Mouse (Mus musculus) ES-Bruce4 (cell line): ENCODE measurements around the gene Gzmm. TPM values are rescaled to one million over a fixed set of nuclear protein-coding genes. Genes with fewer than 3 reads are reported as not detected.
A peak's percentile ranks its signal among the peaks of the same experiment; 100 is the strongest.

Source experiments
- H3K27ac ChIP-seq: 2 replicates; pipeline ENCODE4 v1.5.1; 2012; ENCODE audit warnings: low read length, inconsistent platforms; ENCODE audit not compliant: insufficient read depth
- H3K27me3 ChIP-seq: 2 replicates; pipeline ENCODE4 v1.6.1; 2012; ENCODE audit warnings: mild to moderate bottlenecking, low read length, inconsistent platforms; ENCODE audit not compliant: control insufficient read depth, poor library complexity, insufficient read depth, severe bottlenecking
- H3K36me3 ChIP-seq: 2 replicates; pipeline ENCODE4 v1.6.1; 2012; ENCODE audit warnings: inconsistent platforms, mild to moderate bottlenecking, low read length, moderate library complexity; ENCODE audit not compliant: control insufficient read depth, poor library complexity, insufficient read depth, severe bottlenecking
- H3K4me1 ChIP-seq: one replicate; pipeline ENCODE4 v1.8.1; 2011; ENCODE audit warnings: low read length; ENCODE audit not compliant: control insufficient read depth, insufficient read depth
- H3K4me3 ChIP-seq: 2 replicates; pipeline ENCODE4 v1.5.1; 2011; ENCODE audit warnings: low read depth, mild to moderate bottlenecking, low read length
- H3K9ac ChIP-seq: 2 replicates; pipeline ENCODE4 v1.6.1; 2012; ENCODE audit warnings: low read depth, mild to moderate bottlenecking, inconsistent platforms; ENCODE audit not compliant: poor library complexity, severe bottlenecking
- H3K9me3 ChIP-seq: replicated peaks from 2 replicates; pipeline ENCODE4 v1.6.1; 2012; ENCODE audit warnings: mild to moderate bottlenecking, low read length, inconsistent platforms; ENCODE audit not compliant: control insufficient read depth, poor library complexity, insufficient read depth, severe bottlenecking
- CTCF ChIP-seq: IDR thresholded peaks from one replicate; pipeline ENCODE4 v1.8.1; 2011; ENCODE audit warnings: low read depth, low read length
- EP300 ChIP-seq: IDR thresholded peaks from 2 replicates; pipeline ENCODE4 v1.6.1; 2011; ENCODE audit warnings: low read depth, low read length; ENCODE audit not compliant: insufficient read depth
- POLR2A ChIP-seq: IDR thresholded peaks from one replicate; pipeline ENCODE4 v1.8.1; 2011; ENCODE audit warnings: low read length; ENCODE audit not compliant: insufficient read depth
- polyA plus RNA-seq: library from polyadenylated mRNA; stranded (reverse); fragments of >200 nt; gene quantifications from 2 replicates; pipeline ENCODE4 v1.2.4, GENCODE M21; 2011; ENCODE audit warnings: low read depth; ENCODE audit not compliant: missing spikeins, insufficient read depth, insufficient read length

Gzmm gene
- polyA plus RNA-seq, 1 experiment, result 2.8 TPM

DNA sequence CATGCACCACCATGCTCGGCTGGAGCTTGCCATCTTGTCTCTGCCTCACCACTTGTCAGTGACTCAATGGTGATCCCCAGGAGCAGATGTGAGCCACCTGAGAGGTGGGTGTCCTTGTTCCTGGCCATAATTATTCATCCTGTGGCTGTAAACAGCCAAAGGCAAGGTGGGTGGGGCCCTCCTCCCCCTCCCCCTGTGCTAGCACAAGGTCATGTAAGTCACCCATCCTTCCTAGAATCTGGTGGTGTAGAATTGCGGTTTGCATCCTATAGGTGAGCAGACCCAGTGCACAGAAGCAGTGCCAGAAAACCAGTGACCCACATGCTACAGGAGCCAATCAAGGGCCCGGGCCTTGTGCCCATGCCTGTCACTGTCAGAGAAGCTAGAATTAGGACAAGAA is 15.8 kb upstream of the Gzmm start:
- no peaks in the 10 kb centered on the region for H3K36me3 ChIP-seq
- no peak overlapping the region for H3K4me3 ChIP-seq
- no peaks in the 10 kb centered on the region for H3K27me3 ChIP-seq
- no peak overlapping the region for H3K9ac ChIP-seq
- H3K27ac ChIP-seq, result peak overlapping the region; percentile 41
- no peak for TF ChIP-seq CTCF
- no peak for TF ChIP-seq POLR2A
- TF ChIP-seq EP300, result peak; percentile 99
- no peaks in the 10 kb centered on the region for H3K9me3 ChIP-seq
- peaks cover 9% of the 10 kb centered on the region for H3K4me1 ChIP-seq

DNA sequence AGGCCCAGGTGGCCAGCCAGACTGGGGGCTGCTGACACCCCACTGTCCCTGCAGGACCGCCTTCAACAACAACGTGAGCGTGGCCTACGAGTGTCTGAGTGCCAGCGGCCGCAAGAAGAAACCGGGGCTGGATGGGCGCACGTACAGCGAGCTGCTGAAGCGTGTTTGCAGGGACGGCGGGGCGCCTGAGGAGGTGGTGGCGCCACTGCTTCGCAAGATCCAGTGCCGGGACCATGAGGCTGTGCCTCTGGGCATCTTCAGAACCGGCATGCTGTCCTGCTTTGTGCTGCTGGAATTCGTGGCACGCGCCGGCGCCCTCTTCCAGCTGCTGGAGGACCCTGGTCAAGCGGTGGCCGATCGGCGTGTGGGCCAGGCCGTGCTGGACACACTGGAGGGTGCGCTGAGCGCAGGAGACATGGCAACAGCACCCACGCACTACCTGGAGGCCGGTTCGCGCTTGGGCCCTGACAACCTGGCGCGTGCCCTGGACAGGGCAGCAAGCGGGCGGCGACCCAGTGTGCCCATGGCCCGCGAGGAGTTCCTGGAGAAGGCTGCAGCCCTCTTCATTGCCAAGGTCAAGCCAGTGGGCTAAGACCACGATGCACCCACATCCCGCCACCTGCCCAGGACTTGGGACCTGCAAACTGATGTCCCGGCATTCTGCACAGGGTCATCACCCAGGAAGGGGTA is 13.3 kb upstream of the Gzmm start:
- TF ChIP-seq EP300 (peak; percentile 79; the same call in 1 of the 2 replicates), CTCF (peak; percentile 26), POLR2A (no peak)
- Histone ChIP-seq H3K27me3 (no peaks in the 10 kb centered on the region), H3K9ac (peak overlapping the region; percentile 21), H3K27ac (no peak overlapping the region), H3K4me3 (peak overlapping the region; percentile 49), H3K9me3 (no peaks in the 10 kb centered on the region), H3K36me3 (no peaks in the 10 kb centered on the region), H3K4me1 (peaks cover 9% of the 10 kb centered on the region)

GRCm38 (mm10) chr10:79680606-79681495 is 8.0 kb upstream of the Gzmm start:
- peaks cover 19% of the 10 kb centered on the region for H3K36me3 ChIP-seq
- no peak for TF ChIP-seq EP300
- TF ChIP-seq POLR2A, result no peak
- no peak for TF ChIP-seq CTCF

GRCm38 (mm10) chr10:79681591-79682245 is 7.1 kb upstream of the Gzmm start, which contains the start of gene Cdc34:
Gene Cdc34 (plus strand): TSS chr10:79682195.
- TF ChIP-seq EP300, result no peak
- TF ChIP-seq POLR2A, result peak; percentile 53
- Histone ChIP-seq H3K27ac (peak within 1 kb of the TSS; percentile 72), H3K4me3 (peak within 1 kb of the TSS; percentile 93), H3K36me3 (peaks cover 28% of the 10 kb centered on the region), H3K9me3 (no peaks in the 10 kb centered on the region), H3K4me1 (peaks cover 1% of the 10 kb centered on the region), H3K27me3 (no peaks in the 10 kb centered on the region), H3K9ac (peak within 1 kb of the TSS; percentile 83)

More at GRCm38 (mm10) chr10:79680606-79681495, 8.0 kb upstream of the Gzmm start:
- no peaks in the 10 kb centered on the region for H3K27me3 ChIP-seq
- H3K4me3 ChIP-seq, result peak overlapping the region; percentile 71
- peak overlapping the region; percentile 72 for H3K27ac ChIP-seq
- H3K9me3 ChIP-seq, result no peaks in the 10 kb centered on the region
- peaks cover 5% of the 10 kb centered on the region for H3K4me1 ChIP-seq
- H3K9ac ChIP-seq, result peak overlapping the region; percentile 27; the same call in 1 of the 2 replicates

DNA sequence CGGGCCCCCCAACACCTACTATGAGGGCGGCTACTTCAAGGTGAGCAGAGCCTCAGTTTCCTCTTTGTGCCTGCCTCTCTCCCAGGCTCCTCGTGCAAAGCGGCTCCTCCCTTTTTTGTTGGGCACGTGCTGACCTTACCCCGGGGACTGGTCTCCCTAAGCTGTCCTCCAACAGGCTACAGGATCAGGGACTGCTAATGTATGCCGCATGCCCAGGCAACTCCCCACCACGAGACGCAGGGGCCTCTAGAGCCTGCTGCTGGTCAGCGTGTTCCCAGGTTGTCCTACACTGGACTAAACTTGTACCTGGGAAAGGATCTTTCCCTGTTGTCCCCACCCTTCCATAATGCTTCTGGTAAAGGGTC is 6.3 kb upstream of the Gzmm start:
- peak overlapping the region; percentile 52 for H3K27ac ChIP-seq
- no peak for TF ChIP-seq POLR2A
- TF ChIP-seq CTCF, result no peak
- TF ChIP-seq EP300, result no peak

More for the DNA sequence above, 6.3 kb upstream of the Gzmm start:
- Histone ChIP-seq H3K27me3 (no peaks in the 10 kb centered on the region), H3K9ac (peak overlapping the region; percentile 83), H3K4me1 (peaks cover 1% of the 10 kb centered on the region), H3K9me3 (no peaks in the 10 kb centered on the region), H3K4me3 (peak overlapping the region; percentile 93), H3K36me3 (peaks cover 36% of the 10 kb centered on the region)
